ENCODE assay signal across 8 mouse cellular contexts in the genomic region with DNA sequence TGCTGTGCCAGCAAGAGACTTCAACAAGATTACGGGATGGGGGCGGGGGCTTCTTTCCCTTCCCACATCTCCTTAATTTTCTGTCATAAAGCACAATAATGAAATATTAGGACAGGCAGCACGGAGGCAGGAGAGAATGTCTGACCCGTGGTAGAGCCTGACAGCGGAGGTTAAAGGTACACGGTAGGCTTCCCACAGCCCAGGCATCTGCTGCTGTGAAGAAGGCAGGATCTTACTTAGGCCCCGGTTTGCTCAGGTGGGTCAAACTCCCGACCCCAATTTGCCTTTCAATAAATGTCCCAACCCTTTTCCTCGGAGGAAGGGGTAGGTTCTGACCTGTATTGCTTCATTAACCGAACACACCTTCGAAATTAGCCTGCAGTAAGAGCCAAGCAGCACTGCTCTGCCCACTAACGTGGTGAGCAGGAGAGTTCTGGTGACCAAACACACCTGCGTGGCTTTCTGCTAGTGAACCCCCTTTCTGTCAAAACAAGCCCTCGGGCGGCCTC. TPM values are rescaled to one million over a fixed set of nuclear protein-coding genes. Genes with fewer than 3 reads are reported as not detected.
A peak's percentile ranks its signal among the peaks of the same experiment; 100 is the strongest.
DNase-seq lines count a peak whose midpoint lies in the region; ATAC-seq and TF ChIP-seq lines count a peak whose summit lies in the region.

No protein-coding gene starts in this region.

- no peaks in the 10 kb centered on the region for H3K36me3 ChIP-seq in heart, embryonic 11.5 days (ENCODE audit: control insufficient read depth, insufficient read depth, low read length)
- no peaks in the 10 kb centered on the region for H3K36me3 ChIP-seq in C2C12 (ENCODE audit: control insufficient read depth, insufficient read depth)
- no peaks in the 10 kb centered on the region for H3K36me3 ChIP-seq in forebrain, embryonic 11.5 days (ENCODE audit: control insufficient read depth, insufficient read depth, low read length)
- H3K36me3 ChIP-seq in liver, embryonic 12.5 days: peaks cover 11% of the 10 kb centered on the region

- H3K27ac ChIP-seq in heart, embryonic 11.5 days (ENCODE audit: low read depth, low read length): no peak overlapping the region
- H3K27ac ChIP-seq in forebrain, embryonic 11.5 days (ENCODE audit: low read depth, low read length): no peak overlapping the region
- peak overlapping the region; percentile 71; the same call in 1 of the 2 replicates for H3K27ac ChIP-seq in liver, embryonic 12.5 days

- DNase-seq in heart, adult 9 months (ENCODE audit: low spot score in 2 of 2): no peak
- DNase-seq in forebrain, embryonic 11.5 days (ENCODE audit: low spot score): no peak
- no peak for DNase-seq in urinary bladder, postnatal 14 days (ENCODE audit: low spot score)
- DNase-seq in urinary bladder, postnatal 36 days (ENCODE audit: low spot score in 2 of 2): no peak
- DNase-seq in cerebellum, postnatal 36 days: no peak

- TF ChIP-seq CTCF in C2C12 (IDR thresholded peaks at IDR 0.05; ENCODE audit: control insufficient read depth, insufficient read depth, insufficient read length): no peak

- H3K4me1 ChIP-seq in heart, embryonic 11.5 days (ENCODE audit: control insufficient read depth, insufficient read depth, low read length): peaks cover 16% of the 10 kb centered on the region
- H3K4me1 ChIP-seq in forebrain, embryonic 11.5 days (replicated peaks; ENCODE audit: control insufficient read depth, insufficient read depth, low read length): peaks cover 10% of the 10 kb centered on the region
- peaks cover 58% of the 10 kb centered on the region for H3K4me1 ChIP-seq in liver, embryonic 12.5 days

- H3K27me3 ChIP-seq in heart, embryonic 11.5 days (ENCODE audit: control insufficient read depth, insufficient read depth, low read length): no peaks in the 10 kb centered on the region
- no peaks in the 10 kb centered on the region for H3K27me3 ChIP-seq in C2C12 (ENCODE audit: control insufficient read depth, insufficient read depth, insufficient read length)
- H3K27me3 ChIP-seq in forebrain, embryonic 11.5 days (ENCODE audit: control insufficient read depth, insufficient read depth, low read length): no peaks in the 10 kb centered on the region
- no peaks in the 10 kb centered on the region for H3K27me3 ChIP-seq in liver, embryonic 12.5 days (replicated peaks)

- no peaks in the 10 kb centered on the region for H3K79me3 ChIP-seq in C2C12 (ENCODE audit: low read depth)

- peak overlapping the region; percentile 87 for H3K4me2 ChIP-seq in heart, embryonic 11.5 days
- peak overlapping the region; percentile 83 for H3K4me2 ChIP-seq in forebrain, embryonic 11.5 days (ENCODE audit: low read depth, low read length, severe bottlenecking)
- peak overlapping the region; percentile 89 for H3K4me2 ChIP-seq in liver, embryonic 12.5 days

- WGBS in heart, embryonic 11.5 days (ENCODE audit: insufficient replicate concordance): 18% methylated on average over 15 of the region's 15 CpGs
- 13% methylated on average over 15 of the region's 15 CpGs for WGBS in forebrain, embryonic 11.5 days
- 23% methylated on average over 15 of the region's 15 CpGs for WGBS in liver, embryonic 12.5 days (ENCODE audit: insufficient replicate concordance)

- peak overlapping the region; percentile 28 for H3ac ChIP-seq in C2C12 (ENCODE audit: control insufficient read depth, insufficient read length, low read depth)

- peak; percentile 14; the same call in 1 of the 2 replicates for ATAC-seq in heart, embryonic 11.5 days (replicated peaks; ENCODE audit: insufficient number of reproducible peaks, low FRiP score, low TSS enrichment)
- ATAC-seq in forebrain, embryonic 11.5 days (replicated peaks; ENCODE audit: low FRiP score): peak; percentile 22; the same call in 1 of the 2 replicates
- ATAC-seq in liver, embryonic 12.5 days: peak; percentile 0; the same call in 1 of the 2 replicates

- H3K9ac ChIP-seq in heart, embryonic 11.5 days (ENCODE audit: low read depth, low read length): peak overlapping the region; percentile 94
- H3K9ac ChIP-seq in forebrain, embryonic 11.5 days (ENCODE audit: low read length): peak overlapping the region; percentile 47
- peak overlapping the region; percentile 80 for H3K9ac ChIP-seq in liver, embryonic 12.5 days

- H3K79me2 ChIP-seq in C2C12 (ENCODE audit: control insufficient read depth, insufficient read depth): peaks cover 35% of the 10 kb centered on the region

- no peaks in the 10 kb centered on the region for H3K9me3 ChIP-seq in heart, embryonic 11.5 days (replicated peaks; ENCODE audit: control insufficient read depth, low read length)
- no peaks in the 10 kb centered on the region for H3K9me3 ChIP-seq in forebrain, embryonic 11.5 days (ENCODE audit: control insufficient read depth, low read length)
- no peaks in the 10 kb centered on the region; the same call in 1 of the 2 replicates for H3K9me3 ChIP-seq in liver, embryonic 12.5 days (replicated peaks)

- H3K4me3 ChIP-seq in heart, embryonic 11.5 days (ENCODE audit: low read depth, low read length): peak overlapping the region; percentile 80
- H3K4me3 ChIP-seq in C2C12 (ENCODE audit: insufficient read depth, poor library complexity, severe bottlenecking): peak overlapping the region; percentile 65
- peak overlapping the region; percentile 51 for H3K4me3 ChIP-seq in forebrain, embryonic 11.5 days (ENCODE audit: low read depth, low read length)
- peak overlapping the region; percentile 73 for H3K4me3 ChIP-seq in liver, embryonic 12.5 days

TF ChIP-seq in C2C12, 6 proteins besides CTCF, POLR2A, EP300 and RAD21:
- TF ChIP-seq MYOD1 (IDR thresholded peaks at IDR 0.05; ENCODE audit: control insufficient read depth, insufficient read length, low read depth) (no peak), FOSL1 (IDR thresholded peaks at IDR 0.05; ENCODE audit: insufficient read depth, low read length, poor library complexity, severe bottlenecking) (no peak), USF1 (IDR thresholded peaks at IDR 0.05; ENCODE audit: low read depth) (no peak), CEBPB (IDR thresholded peaks at IDR 0.05; ENCODE audit: low read depth) (no peak), MAX (IDR thresholded peaks at IDR 0.05) (no peak), MYOG (IDR thresholded peaks at IDR 0.05; ENCODE audit: control insufficient read depth, extremely low read depth, insufficient read length) (no peak)

RNA-seq across cellular contexts. Expression of a gene that starts 0.5 kb away (rescaled TPM):
- 55.0 and 58.7 TPM in 2 replicates for polyA plus RNA-seq in heart, embryonic 11.5 days (2014; fragmentation: Nextera tagmentation; extraction: Ambion mirVana)
- polyA plus RNA-seq in C2C12 (2012; fragmentation: generic; extraction: Trizol): 19.7 TPM
- polyA plus RNA-seq in forebrain, embryonic 11.5 days (2014; fragmentation: Nextera tagmentation; extraction: Ambion mirVana): 70.2 and 75.9 TPM in 2 replicates
- polyA plus RNA-seq in liver, embryonic 12.5 days (2016; fragmentation: Nextera tagmentation; extraction: Ambion mirVana): 36.3 and 38.3 TPM in 2 replicates

RNA-seq across cellular contexts. Expression of a gene that starts 54.7 kb away (rescaled TPM):
- 2.5 and 4.0 TPM in 2 replicates for polyA plus RNA-seq in heart, embryonic 11.5 days (2014; fragmentation: Nextera tagmentation; extraction: Ambion mirVana)
- polyA plus RNA-seq in C2C12 (2012; fragmentation: generic; extraction: Trizol): 3.3 TPM
- polyA plus RNA-seq in forebrain, embryonic 11.5 days (2014; fragmentation: Nextera tagmentation; extraction: Ambion mirVana): 10.0 and 10.4 TPM in 2 replicates
- 5.5 and 5.8 TPM in 2 replicates for polyA plus RNA-seq in liver, embryonic 12.5 days (2016; fragmentation: Nextera tagmentation; extraction: Ambion mirVana)
